Mouse (Mus musculus) common myeloid progenitor, adult 5-6 weeks (primary cell): ENCODE measurements around the gene Psmb9. TPM values are rescaled to one million over a fixed set of nuclear protein-coding genes. Genes with fewer than 3 reads are reported as not detected.
"Not testable (repeated sequence)": the region's sequence is repeated elsewhere in the genome, so short reads cannot be mapped to it uniquely, and the experiment has no call there.

ENCODE experiments used
- ATAC-seq: replicated peaks from 2 replicates; pipeline ENCODE4 v1.8.0; 2016; ENCODE audit warnings: low read depth, mild to moderate bottlenecking, moderate TSS enrichment, inconsistent platforms; ENCODE audit not compliant: poor library complexity, severe bottlenecking
- total RNA-seq: library from RNA; stranded (forward); fragments of 200-1000, 187-1606 nt; gene quantifications from 2 replicates; pipeline ENCODE4 v1.2.3, GENCODE M21; 2017

Gene Psmb9
- 75.3 and 119 TPM in 2 replicates for total RNA-seq

DNA sequence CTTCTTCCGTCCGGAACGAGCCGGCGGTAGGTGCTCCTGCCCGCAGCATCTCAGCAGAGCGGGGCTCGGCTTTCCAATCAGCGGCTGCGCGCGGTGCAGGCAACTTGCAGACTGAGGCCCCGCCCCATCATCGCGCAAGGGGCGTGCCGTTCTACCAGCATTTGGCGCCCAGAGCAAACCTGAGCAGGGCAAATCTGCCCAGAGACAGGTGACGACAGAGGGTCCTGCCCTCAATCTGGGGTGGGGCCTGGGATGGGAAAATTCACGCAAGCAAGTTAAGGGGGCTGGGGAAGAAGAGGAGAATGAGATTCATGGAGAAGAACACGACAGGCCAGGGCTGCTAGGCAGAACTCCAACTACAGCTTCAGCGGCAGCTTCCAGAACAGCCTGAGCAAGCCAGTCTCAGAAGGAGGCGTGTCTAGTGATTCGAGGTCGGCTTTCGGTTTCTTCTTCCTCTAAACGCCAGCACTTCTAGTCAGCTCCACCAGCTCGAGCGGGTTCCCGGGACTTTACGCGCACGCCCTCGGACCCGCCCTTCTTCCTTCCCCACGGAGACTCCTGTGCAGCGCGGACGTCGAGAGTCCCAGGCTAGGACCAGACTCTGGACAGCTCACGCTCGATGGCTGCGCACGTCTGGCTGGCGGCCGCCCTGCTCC lies at the start of gene Psmb9, which contains the start of gene Tap1:
Psmb9 (minus strand) TSS at position 504 of the 656 bp plus-strand sequence.
Tap1 (plus strand) TSS at position 293 of the 656 bp plus-strand sequence.
- ATAC-seq: peak; percentile 83

GRCm38 (mm10) chr17:34236691-34237090 lies 49.1 kb upstream of the Psmb9 start:
- no peak for ATAC-seq

DNA sequence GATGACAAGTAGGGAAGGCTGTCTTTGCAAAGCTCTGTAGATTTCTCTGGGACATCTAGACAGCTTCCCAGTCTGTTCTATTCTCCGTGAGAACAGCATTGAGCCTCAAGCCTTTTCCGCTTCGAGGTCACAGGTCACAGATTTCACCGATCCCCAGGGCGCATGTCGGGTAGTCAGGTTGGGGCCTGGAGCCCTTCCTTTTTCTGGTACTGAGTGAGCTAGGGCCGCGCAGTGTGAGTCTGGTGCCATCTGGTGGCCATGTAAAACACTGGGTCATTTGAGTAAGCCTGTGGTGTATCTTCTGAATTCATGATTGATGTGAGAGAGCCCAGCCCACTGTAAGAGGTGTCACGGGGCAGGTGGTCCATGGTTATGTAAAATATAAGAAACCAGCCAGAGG lies 47.4 kb upstream of the Psmb9 start:
- ATAC-seq: peak; percentile 91

DNA sequence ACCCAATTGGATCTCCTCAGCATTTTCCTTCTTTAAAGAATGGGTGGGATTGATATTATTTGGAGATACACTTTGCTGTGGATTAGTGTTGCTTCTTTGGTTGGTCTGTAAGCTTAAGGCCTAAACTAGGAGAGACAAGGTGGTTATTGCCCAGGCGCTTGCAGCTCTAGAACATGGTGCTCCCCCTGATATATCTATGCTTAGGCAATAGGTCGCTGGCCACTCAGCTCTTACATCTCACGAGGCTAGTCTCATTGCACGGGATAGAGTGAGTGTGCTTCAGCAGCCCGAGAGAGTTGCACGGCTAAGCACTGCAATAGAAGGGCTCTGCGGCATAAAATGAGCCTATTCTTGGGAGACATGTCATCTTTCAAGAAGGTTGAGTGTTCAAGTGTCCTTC lies 44.5 kb upstream of the Psmb9 start:
- ATAC-seq: not testable (repeated sequence)

GRCm38 (mm10) chr17:34230971-34231370 lies 43.4 kb upstream of the Psmb9 start:
- ATAC-seq: not testable (repeated sequence)

DNA sequence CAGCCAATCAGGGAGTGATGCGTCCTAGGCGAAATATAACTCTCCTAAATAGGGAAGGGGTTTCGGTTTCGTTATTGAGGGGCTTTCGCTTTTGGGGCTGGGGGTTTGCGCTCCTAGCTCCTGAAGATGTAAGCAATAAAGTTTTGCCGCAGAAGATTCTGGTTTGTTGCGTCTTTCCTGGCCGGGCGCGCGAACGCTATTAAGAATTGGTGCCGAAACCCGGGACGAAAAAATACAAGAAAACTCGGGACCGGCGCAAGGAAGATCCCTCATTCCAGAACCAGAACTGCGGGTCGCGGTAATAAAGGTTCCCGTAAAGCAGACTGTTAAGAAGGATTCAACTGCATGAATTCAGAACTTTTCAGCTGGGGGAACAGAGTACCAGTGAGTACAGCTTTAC lies 38.3 kb upstream of the Psmb9 start:
- not testable (repeated sequence) for ATAC-seq

- no peak for ATAC-seq
Observed at GRCm38 (mm10) chr17:34225426-34225825, 37.9 kb upstream of the Psmb9 start.

DNA sequence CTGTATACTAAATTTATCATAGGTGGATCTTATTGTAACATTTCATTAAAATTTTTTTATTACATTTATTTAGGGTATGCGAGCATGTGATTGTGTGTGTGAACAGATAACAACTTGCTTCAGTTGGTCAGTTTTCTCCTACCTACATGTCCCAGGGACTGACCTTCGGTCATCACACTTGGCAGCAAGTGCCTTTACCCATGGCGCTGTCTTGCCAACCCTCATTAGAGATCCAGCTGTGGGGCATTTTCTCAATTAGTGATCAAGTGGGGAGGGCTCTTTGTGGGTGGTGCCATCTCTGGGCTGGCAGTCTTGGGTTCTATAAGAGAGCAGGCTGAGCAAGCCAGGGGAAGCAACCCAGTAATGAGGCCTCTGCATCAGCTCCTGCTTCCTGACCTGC lies 37.3 kb upstream of the Psmb9 start:
- ATAC-seq: no peak

- not testable (repeated sequence) for ATAC-seq
Observed at GRCm38 (mm10) chr17:34220401-34220800, 32.8 kb upstream of the Psmb9 start.

GRCm38 (mm10) chr17:34219801-34220200 lies 32.2 kb upstream of the Psmb9 start:
- ATAC-seq: not testable (repeated sequence)

GRCm38 (mm10) chr17:34219096-34219495 lies 31.5 kb upstream of the Psmb9 start:
- ATAC-seq: not testable (repeated sequence)

DNA sequence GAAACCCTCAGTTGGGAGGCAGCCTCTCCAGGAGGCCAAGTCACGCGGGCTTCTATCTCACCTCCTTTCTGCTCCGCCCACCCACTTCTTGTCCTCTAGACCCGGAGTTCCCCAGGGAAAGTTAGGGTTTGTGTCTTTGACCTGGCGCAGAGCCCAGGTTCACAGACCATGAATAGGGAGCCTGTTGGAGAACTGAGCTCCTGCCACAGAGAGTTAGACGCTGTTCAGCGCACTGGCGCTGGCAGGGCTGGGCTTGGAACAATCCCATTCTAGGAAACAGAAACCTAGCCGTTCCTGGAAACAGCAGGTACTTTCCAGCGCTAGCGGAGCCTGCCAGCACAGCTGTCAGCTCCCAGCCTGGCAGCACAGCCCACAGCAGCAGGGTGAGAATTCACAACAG lies 31.1 kb upstream of the Psmb9 start:
- ATAC-seq: no peak

GRCm38 (mm10) chr17:34217986-34218385 lies 30.4 kb upstream of the Psmb9 start:
- ATAC-seq: no peak

DNA sequence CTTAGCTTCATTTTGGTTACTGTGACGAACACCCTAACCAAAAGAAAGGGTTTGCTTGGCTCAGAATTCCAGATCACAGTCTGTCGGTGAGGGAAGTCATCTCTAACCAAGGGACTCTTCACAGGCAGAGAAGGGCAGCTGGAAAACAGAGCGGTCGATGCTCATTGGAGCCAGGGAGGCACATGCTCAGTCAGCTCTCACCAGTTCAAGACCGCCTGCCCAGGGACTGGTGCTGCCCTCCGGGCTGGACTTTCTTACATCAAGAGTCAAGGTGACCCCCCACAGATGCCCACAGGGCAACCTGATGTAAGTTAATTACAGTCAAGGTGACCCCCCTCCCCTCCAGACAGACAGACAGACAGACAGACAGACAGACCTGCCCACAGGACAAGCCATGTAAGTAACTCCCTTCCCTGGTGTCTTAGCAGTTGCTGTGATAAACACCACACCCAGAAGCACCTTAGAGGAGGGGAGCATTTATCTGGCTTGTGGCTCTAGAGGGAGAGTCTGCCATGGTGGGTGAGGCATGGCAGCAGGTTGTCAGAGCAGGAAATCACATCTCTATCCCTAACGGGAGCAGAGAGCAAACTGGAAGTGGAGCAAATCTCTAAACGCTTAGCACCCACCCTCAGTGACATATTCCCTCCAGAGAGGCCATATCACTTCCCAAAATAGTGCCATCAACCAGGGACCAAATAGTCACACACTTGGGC lies 29.8 kb upstream of the Psmb9 start:
- 0 out of 2 replicates have a peak, but pooled peaks have one; percentile 5 for ATAC-seq

GRCm38 (mm10) chr17:34215176-34215575 lies 27.6 kb upstream of the Psmb9 start:
- no peak for ATAC-seq

DNA sequence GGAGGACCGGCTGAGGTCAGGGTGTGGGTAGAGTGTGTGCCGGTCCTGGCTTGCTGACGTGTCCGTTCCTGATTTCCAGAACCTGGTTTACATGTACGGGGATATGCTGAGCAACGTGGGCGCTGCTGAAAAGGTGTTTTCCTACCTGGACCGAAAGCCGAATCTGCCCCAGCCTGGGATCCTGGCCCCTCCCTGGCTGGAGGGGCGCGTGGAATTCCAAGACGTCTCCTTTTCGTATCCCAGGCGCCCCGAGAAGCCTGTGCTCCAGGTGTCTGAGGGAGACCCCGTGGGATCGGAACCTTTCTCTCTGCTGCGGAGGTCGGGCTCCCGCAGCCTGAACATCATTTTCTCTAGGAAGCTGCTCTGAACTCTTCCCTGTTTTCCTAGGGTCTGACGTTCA lies 26.4 kb upstream of the Psmb9 start:
- no peak for ATAC-seq

DNA sequence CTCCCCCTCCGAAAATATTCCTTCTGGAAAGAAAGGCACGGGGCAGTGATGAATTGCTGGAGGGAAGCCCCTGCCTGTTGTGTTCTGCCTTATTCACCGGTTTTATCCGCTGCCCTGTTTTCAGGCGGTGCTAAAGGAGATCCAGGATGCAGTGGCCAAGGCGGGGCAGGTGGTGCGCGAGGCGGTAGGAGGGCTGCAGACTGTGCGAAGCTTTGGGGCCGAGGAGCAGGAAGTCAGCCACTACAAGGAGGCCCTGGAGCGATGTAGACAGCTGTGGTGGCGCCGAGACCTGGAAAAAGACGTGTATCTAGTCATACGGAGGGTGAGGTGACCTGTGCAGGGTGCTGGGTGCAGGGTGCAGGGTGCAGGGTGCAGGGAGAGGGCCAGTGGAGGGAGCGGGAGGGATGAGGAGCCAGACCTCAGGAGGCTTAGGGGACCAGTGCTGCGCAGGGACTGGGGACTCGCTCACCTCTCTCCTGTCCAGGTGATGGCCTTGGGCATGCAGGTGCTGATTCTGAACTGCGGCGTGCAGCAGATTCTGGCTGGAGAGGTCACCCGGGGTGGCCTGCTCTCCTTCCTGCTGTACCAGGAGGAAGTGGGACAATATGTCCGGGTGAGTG lies 24.3 kb upstream of the Psmb9 start:
- ATAC-seq: no peak

DNA sequence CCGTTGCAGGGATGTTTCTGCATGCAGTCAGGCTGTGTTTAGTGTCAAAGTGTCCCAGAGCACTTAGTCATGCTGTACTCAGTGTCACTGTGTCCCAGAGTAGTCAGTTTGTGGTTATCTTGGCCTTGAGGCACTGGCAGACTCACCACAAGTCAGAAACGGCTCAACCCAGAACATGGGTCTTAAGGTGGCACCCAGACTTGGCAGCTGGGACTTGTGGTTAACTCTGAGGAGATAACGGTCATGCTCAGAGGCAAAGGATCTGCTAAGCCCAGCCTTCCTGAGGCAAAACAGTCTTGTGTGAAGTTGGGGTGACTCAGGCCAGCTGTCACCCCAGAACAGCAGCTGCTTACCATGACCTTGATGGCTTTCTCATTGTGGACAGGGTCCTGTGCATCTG lies 23.0 kb upstream of the Psmb9 start:
- peak; percentile 85 for ATAC-seq

- ATAC-seq: no peak
Observed at GRCm38 (mm10) chr17:34209680-34210079, 22.1 kb upstream of the Psmb9 start.

GRCm38 (mm10) chr17:34208421-34208820 lies 20.9 kb upstream of the Psmb9 start:
- no peak for ATAC-seq

DNA sequence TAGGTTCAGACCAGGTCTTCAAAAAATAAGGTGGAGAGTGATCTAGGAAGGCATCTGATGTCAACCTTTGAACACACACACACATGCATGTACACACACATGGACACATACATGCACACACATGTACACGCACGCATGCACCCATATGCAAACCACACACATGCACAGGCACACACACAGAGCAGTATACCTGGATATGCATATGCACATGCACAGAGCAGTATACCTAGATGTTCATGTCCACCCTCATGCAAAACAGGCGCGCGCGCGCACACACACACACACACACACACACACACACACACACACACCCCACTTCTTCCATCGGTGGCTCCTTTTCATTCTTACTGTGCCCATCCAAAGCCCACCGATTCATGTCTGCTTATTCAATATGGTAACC lies 20.3 kb upstream of the Psmb9 start:
- no peak for ATAC-seq
